Mouse (Mus musculus) cortical plate, adult 2 months (tissue): Measurements from ENCODE around the gene Arnt2. TPM values are rescaled to one million over a fixed set of nuclear protein-coding genes. Genes with fewer than 3 reads are reported as not detected.

Experiments used
- H3K27ac ChIP-seq: fragments of 200-500 bp; 2 replicates; pipeline ENCODE4 v1.5.1; 2012; ENCODE audit warnings: low read length, control low read depth, inconsistent platforms; ENCODE audit not compliant: insufficient read depth
- H3K4me1 ChIP-seq: fragments of 200-500 bp; 2 replicates; pipeline ENCODE4 v1.6.1; 2011; ENCODE audit warnings: low read length; ENCODE audit not compliant: control insufficient read depth, insufficient read depth
- H3K4me3 ChIP-seq: fragments of 200-500 bp; 2 replicates; pipeline ENCODE4 v1.5.1; 2011; ENCODE audit warnings: mild to moderate bottlenecking, low read length, control low read depth; ENCODE audit not compliant: insufficient read depth
- CTCF ChIP-seq: fragments of 200-500 bp; IDR thresholded peaks from 2 replicates; pipeline ENCODE4 v1.5.1; 2011; ENCODE audit warnings: mild to moderate bottlenecking, control low read depth, low read length; ENCODE audit not compliant: insufficient read depth; ENCODE audit errors: extremely low read depth
- POLR2A ChIP-seq: fragments of 200-500 bp; IDR thresholded peaks from 2 replicates; pipeline ENCODE4 v1.6.1; 2011; ENCODE audit warnings: mild to moderate bottlenecking, low read length, control low read depth; ENCODE audit not compliant: insufficient read depth; ENCODE audit errors: extremely low read depth
- polyA plus RNA-seq: library from polyadenylated mRNA; depleted of rRNA; stranded (reverse); fragments of >200 nt; gene quantifications from 2 replicates; pipeline ENCODE4 v1.2.3, GENCODE M21; 2012

The Arnt2 gene
- polyA plus RNA-seq, 1 experiment: 172 TPM

DNA sequence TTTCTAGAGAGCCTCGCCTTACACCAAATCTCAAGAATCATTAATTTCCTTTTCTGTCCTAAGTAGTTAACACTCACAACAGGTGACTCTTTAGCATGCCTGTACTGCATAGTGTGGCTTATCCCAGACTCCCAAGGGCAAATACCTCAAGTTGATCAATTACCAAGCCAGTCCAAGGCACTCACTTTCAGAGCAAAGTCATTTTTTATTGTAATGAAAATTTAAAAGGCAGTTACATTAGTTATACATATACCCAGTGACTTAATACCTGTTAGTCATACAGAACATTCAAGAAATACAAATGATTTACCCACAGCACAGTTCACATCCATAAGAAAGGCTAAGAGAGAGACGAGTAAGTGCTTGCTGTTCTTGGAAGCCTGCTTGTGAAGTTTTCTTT is 163.9 kb downstream of the Arnt2 start:
- Histone ChIP-seq H3K4me3 (no peak overlapping the region), H3K4me1 (no peaks in the 10 kb centered on the region)

DNA sequence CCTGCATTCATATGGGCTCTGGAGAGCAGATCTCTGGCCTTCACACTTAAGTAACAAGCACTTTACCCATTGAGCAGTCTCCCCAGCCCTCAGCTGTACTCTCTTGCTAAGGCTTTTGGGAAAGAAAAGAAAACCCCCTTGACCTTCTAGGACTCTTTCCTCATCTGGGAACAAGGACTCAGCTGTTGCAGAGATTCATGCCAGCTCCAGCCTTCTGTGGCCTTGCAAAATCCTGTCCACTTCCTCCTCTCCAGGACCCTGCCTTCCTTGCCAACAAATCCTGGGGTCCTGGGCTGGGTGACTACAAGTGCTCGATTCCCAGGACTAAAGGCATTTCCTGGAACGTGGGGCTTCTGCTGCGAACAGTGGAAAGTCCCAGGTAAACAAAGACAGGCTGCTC is 169.6 kb downstream of the Arnt2 start:
- no peak for TF ChIP-seq POLR2A
- no peak for TF ChIP-seq CTCF
- H3K4me1 ChIP-seq: no peaks in the 10 kb centered on the region
- no peak overlapping the region for H3K4me3 ChIP-seq
- H3K27ac ChIP-seq: no peak overlapping the region

More for the DNA sequence above, 163.9 kb downstream of the Arnt2 start:
- H3K27ac ChIP-seq: no peak overlapping the region
- TF ChIP-seq POLR2A: no peak
- no peak for TF ChIP-seq CTCF

DNA sequence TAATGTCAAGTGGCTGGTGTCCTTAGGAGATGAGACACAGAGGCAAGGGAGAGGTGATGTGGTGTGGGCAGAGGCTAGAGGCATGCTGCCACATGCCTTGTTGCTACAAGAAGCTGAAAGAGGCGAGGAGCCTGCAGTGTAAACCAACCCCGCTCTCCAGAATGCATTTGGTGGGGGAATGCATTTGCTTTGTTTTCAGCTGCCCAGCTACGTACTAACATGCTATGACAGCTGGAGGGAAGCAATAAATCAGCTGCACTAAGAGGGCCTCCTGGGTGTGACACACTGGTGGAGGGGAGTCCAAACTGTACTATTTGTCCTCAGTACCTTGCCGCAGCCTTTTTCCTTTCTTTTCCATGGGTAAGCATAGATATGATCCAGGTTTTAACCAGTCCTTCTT is 172.3 kb downstream of the Arnt2 start:
- Histone ChIP-seq H3K4me3 (no peak overlapping the region), H3K4me1 (no peaks in the 10 kb centered on the region), H3K27ac (no peak overlapping the region)
- TF ChIP-seq CTCF: no peak
- TF ChIP-seq POLR2A: no peak

DNA sequence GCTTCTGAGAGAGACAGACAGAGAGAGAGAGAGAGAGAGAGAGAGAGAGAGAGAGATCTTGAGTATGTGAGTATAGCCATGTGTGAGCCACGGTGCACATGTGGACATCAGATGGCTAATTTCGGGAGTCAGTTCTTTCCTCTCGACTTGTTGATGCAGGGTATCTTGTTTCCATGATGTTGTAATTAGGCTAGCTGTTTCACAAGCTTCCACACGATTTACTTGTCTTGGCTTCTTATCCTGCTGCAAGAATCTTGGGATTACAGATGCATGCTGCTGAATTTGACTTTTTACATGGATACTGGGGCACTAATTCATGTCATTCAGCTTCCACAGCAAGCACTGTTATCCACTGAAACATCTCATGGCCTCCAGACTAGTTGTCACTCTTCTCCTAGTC is 178.6 kb downstream of the Arnt2 start:
- Histone ChIP-seq H3K4me1 (no peaks in the 10 kb centered on the region), H3K27ac (no peak overlapping the region), H3K4me3 (no peak overlapping the region)
- TF ChIP-seq POLR2A (no peak), CTCF (no peak)

DNA sequence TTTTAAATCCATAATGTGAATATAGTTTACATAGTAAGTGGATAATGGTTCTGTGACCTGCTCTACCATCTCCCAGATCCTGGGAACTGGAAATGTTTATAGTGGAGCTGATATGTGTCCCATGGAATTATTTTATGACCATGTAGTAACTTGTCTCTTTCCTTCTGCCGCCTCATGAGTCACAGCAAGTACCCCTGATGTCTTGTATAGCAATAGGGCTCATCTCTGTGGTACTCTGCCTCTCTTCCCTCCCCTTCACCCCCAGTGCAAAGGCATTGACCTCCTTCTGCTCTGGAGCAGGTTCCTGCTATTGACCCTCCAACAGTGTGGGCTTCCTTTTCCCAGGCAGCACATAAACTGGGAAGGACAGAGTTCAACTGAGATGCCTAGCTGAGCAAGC is 182.3 kb downstream of the Arnt2 start:
- no peaks in the 10 kb centered on the region for H3K4me1 ChIP-seq
- H3K4me3 ChIP-seq: no peak overlapping the region
- H3K27ac ChIP-seq: no peak overlapping the region
- no peak for TF ChIP-seq CTCF
- no peak for TF ChIP-seq POLR2A

DNA sequence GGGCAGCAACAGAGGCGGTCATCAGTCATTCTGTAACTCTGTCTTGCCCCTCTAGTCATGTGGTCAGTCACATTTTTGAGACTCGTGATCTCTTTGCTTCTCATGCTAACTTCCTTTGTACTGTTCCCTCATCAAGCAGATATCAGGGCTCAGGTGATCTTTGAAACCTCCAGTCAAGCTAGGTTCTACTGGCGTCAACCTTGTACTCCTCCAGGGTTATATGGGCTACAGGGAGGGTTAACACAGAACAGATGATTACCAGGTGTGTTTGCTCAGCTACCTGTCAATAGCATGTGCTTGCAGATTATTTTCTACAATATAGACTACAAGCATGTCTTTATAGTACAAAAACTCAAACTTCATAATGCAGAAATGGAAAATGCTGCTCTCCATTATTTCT is 183.1 kb downstream of the Arnt2 start:
- TF ChIP-seq POLR2A (no peak), CTCF (no peak)
- Histone ChIP-seq H3K4me3 (no peak overlapping the region), H3K4me1 (no peaks in the 10 kb centered on the region)

DNA sequence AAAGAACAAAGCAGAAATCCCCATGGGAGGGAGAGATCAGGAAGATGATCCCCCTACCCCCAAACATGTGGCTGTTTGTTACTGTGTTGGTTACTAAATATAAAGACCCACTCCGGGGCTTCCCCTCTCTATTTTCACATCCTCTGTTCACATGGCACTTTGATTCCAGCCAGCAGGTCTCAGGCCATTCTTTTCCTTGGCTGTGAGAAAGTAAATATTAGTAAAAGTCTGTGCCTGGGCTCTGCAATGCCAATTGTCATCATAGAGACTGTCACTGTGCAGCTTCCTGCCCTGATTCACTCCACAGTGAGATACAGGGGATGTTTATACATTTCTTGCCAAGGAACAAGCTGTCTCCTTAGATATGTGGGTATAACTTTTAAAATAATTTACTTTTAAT is 197.9 kb downstream of the Arnt2 start:
- no peak overlapping the region for H3K4me3 ChIP-seq
- H3K4me1 ChIP-seq: peaks cover 2% of the 10 kb centered on the region; the same call in 1 of the 2 replicates
- no peak overlapping the region for H3K27ac ChIP-seq
- no peak for TF ChIP-seq POLR2A

More for the DNA sequence above, 183.1 kb downstream of the Arnt2 start:
- no peak overlapping the region for H3K27ac ChIP-seq

DNA sequence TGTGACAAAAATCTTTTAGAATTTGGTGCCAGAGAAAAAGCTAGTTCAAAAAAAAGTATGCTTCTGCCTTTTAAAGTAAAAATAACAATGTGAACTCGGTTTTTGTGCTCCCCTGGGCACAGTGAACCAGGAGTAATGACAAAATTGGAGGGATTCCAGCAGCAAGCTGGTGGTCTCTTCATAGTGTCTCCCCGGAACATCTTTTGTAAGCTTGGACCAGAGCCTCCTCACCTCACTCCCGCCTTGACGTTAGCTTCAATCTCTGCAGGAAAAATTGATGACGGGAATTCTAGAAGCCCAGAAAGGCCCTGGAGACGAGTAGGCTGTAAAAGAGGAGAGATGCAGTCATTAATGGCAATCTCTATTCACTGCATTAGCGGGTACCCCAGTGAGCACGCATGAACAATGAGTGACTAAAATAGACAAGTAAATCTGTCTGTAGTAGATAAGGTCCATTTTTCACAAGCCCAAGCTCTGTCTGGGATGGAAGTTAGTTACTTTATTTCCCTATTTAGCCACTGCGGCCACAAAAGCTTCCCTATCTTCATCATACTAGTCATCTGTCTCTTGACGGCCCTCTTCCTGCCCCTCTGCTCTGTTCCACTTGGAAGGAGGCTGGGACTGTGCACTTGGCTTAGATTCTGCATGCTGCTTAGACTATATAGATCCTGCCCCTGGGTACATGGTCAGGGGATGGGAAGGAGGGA is 199.2 kb downstream of the Arnt2 start:
- no peak overlapping the region for H3K4me3 ChIP-seq
- H3K4me1 ChIP-seq: peaks cover 2% of the 10 kb centered on the region; the same call in 1 of the 2 replicates
- TF ChIP-seq CTCF (no peak), POLR2A (no peak)
- H3K27ac ChIP-seq: peak overlapping the region; percentile 59

DNA sequence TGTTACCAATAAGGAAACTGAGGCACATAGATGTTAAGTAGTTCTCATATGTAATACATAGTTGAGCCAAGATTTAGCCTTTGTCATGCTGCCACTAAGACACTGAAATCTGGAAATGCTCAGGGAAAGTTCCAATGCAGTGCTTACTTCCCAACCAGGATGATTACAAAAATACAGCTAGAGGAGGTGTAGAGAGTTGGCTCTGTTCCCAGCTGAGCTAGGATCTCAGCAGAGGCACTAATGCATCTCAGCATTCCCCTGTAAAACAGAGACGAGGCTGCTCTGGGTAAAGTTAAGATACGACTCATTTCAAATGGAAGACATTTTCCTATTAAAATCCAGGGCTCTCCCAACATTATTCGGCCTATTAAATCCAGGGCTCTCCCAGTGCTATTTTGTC is 206.0 kb downstream of the Arnt2 start:
- Histone ChIP-seq H3K4me1 (peaks cover 3% of the 10 kb centered on the region), H3K4me3 (no peak overlapping the region), H3K27ac (no peak overlapping the region)
- TF ChIP-seq POLR2A (no peak), CTCF (no peak)
